Mouse (Mus musculus) midbrain, embryonic 11.5 days (tissue): Measurements from ENCODE around the gene Ptprn2. TPM values are rescaled to one million over a fixed set of nuclear protein-coding genes. Genes with fewer than 3 reads are reported as not detected.
A peak's percentile ranks its signal among the peaks of the same experiment; 100 is the strongest.

Experiments
- ATAC-seq: fragments of 200-750 bp; cut with Nextera tagmentation; 2 replicates; pipeline ENCODE4 v1.8.0; 2017; ENCODE audit warnings: moderate TSS enrichment, moderate library complexity; ENCODE audit not compliant: low FRiP score
- DNase-seq: peaks from one replicate; pipeline ENCODE4 v3.0.0; 2015; ENCODE audit warnings: low spot score; ENCODE audit errors: missing footprints
- H3K27ac ChIP-seq: fragments of 300-500 bp; sonication (generic); 2 replicates; pipeline ENCODE4 v1.5.1; 2014; ENCODE audit warnings: low read depth, low read length
- H3K27me3 ChIP-seq: fragments of 300-500 bp; sonication (generic); 2 replicates; pipeline ENCODE4 v1.6.1; 2014; ENCODE audit warnings: mild to moderate bottlenecking, low read length, moderate library complexity, mixed read lengths; ENCODE audit not compliant: control insufficient read depth, insufficient read depth
- H3K36me3 ChIP-seq: fragments of 300-500 bp; sonication (generic); 2 replicates; pipeline ENCODE4 v1.6.1; 2014; ENCODE audit warnings: mild to moderate bottlenecking, low read length, moderate library complexity, mixed read lengths; ENCODE audit not compliant: control insufficient read depth, insufficient read depth
- H3K4me1 ChIP-seq: fragments of 300-500 bp; sonication (generic); 2 replicates; pipeline ENCODE4 v1.6.1; 2014; ENCODE audit warnings: low read length; ENCODE audit not compliant: control insufficient read depth, insufficient read depth
- H3K4me2 ChIP-seq: fragments of 300-500 bp; sonication (generic); 2 replicates; pipeline ENCODE4 v1.6.1; 2014; ENCODE audit warnings: mild to moderate bottlenecking, moderate library complexity
- H3K4me3 ChIP-seq: fragments of 300-500 bp; sonication (generic); 2 replicates; pipeline ENCODE4 v1.5.1; 2014; ENCODE audit warnings: low read depth, low read length
- H3K9ac ChIP-seq: fragments of 300-500 bp; sonication (generic); 2 replicates; pipeline ENCODE4 v1.6.1; 2014; ENCODE audit warnings: low read length
- H3K9me3 ChIP-seq: fragments of 300-500 bp; sonication (generic); 2 replicates; pipeline ENCODE4 v1.6.1; 2016; ENCODE audit warnings: low read length; ENCODE audit not compliant: control insufficient read depth
- WGBS: fragments of 180-500 bp; shearing (Covaris S2); extraction: QIAGEN DNeasy Blood & Tissue Kit; methylation state at CpG from one replicate; pipeline ENCODE4 v1.1.7; 2014; 5-methylcytosine and 5-hydroxymethylcytosine counted together
- polyA plus RNA-seq: library from polyadenylated mRNA; unstranded; fragments of >200 nt; fragmentation: Nextera tagmentation; extraction: Ambion mirVana; gene quantifications from 2 replicates; pipeline ENCODE4 v1.2.1, GENCODE M21; 2014

Gene Ptprn2
- polyA plus RNA-seq, 1 experiment from 2014 or later, result 7.3 TPM

DNA sequence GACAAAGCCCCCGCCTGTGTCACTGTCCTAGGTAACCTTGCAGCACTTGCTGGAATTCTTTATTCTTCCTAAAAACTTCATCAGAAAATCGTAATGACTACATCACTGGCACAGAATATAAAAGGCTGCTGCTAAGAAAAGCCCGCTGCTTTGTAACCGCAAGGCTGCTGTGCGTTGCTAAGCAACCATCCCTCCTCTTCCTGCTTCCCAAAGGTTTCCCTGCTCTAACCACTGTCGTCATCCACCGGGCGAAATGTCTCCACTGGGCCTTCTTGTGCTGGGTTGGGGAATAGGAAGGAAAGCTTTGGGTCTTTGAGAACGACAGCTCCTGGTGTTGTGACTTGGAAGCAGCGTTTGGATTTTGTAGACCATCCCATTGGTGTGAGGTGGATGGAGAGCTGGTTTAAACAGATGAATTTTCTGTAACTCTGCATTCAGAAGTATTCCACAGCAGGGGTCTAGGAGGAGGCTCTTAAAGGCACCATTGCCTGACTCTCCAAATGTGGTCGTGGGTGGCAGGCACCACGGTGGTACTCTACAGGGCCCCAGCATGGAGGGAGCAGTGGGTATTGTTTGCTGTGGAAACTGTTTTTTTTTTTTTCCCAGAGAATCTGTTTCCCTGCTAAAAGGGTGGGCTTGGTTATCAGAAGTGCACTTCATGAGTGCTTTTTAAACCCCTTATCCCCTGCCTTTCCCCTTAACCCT, 711.4 kb downstream of the Ptprn2 start:
- DNase-seq (peak; percentile 96), ATAC-seq (peak; percentile 83)
- Histone ChIP-seq H3K4me1 (peaks cover 89% of the 10 kb centered on the region), H3K36me3 (peaks cover 11% of the 10 kb centered on the region), H3K9ac (peak overlapping the region; percentile 13; the same call in 1 of the 2 replicates), H3K27ac (peak overlapping the region; percentile 81), H3K4me2 (peak overlapping the region; percentile 39), H3K27me3 (no peaks in the 10 kb centered on the region), H3K9me3 (no peaks in the 10 kb centered on the region), H3K4me3 (no peak overlapping the region; the same call in 1 of the 2 replicates)
- WGBS, result 2% methylated on average over 12 of the region's 12 CpGs

DNA sequence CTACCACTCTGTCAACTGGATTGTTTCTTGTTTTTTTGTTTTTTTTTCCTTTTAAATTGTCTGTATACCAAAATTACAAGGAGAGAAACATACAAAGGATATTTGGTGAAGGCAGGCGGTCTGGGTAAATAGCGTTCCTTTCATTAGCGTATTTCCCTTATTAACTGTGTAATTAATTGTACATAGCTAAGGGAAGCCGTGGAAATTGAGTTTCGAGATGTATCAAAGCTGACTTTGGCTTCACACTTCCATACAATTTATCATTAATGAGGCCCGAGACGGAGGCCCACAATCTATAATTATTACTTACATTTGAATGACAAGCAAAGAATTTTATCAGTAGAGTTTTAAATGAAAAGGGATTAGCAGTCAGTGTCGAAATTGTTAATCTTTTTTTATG, 712.6 kb downstream of the Ptprn2 start:
- Histone ChIP-seq H3K4me1 (peaks cover 92% of the 10 kb centered on the region), H3K27me3 (no peaks in the 10 kb centered on the region), H3K4me3 (no peak overlapping the region), H3K36me3 (peaks cover 10% of the 10 kb centered on the region), H3K4me2 (no peak overlapping the region; the same call in 1 of the 2 replicates), H3K9me3 (no peaks in the 10 kb centered on the region), H3K9ac (no peak overlapping the region), H3K27ac (peak overlapping the region; percentile 81; the same call in 1 of the 2 replicates)
- ATAC-seq (no peak), DNase-seq (no peak)
- 44% methylated on average over 8 of the region's 8 CpGs for WGBS

DNA sequence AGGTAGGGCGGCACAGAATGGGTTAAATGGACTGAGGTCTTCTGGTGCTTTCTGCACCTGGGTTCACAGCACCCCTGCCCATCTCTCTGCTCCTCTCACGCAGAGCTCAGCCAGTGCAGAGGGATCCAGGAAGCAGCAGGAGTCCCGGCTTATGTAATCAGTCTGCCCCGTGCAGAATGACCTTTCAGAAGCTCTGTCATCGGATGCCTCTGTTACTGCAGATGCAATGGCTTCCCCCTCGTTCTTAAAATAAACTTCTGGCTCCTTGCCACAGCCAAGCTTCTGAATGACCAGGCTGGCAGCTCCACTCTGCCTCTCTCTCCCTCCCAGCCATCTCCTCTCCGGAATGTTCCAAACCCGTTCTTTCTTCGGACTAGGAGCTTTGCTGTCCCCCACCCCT, 714.6 kb downstream of the Ptprn2 start:
- DNase-seq, result peak; percentile 92
- 15% methylated on average over 9 of the region's 9 CpGs for WGBS
- ATAC-seq, result 0 out of 2 replicates have a peak, but pooled peaks have one; percentile 20
- H3K9me3 ChIP-seq, result no peaks in the 10 kb centered on the region
- no peak overlapping the region for H3K4me2 ChIP-seq
- H3K4me3 ChIP-seq, result no peak overlapping the region
- no peaks in the 10 kb centered on the region for H3K36me3 ChIP-seq
- no peaks in the 10 kb centered on the region for H3K27me3 ChIP-seq
- peak overlapping the region; percentile 36 for H3K27ac ChIP-seq
- no peak overlapping the region for H3K9ac ChIP-seq
- H3K4me1 ChIP-seq, result peaks cover 80% of the 10 kb centered on the region

- WGBS, result 52% methylated on average over 5 of the region's 5 CpGs
- H3K27ac ChIP-seq, result peak overlapping the region; percentile 36
- no peak for DNase-seq
Observed at GRCm38 (mm10) chr12:117200590-117200989, 715.1 kb downstream of the Ptprn2 start.

GRCm38 (mm10) chr12:117203506-117203905, 718.0 kb downstream of the Ptprn2 start:
- Histone ChIP-seq H3K4me2 (no peak overlapping the region), H3K9ac (no peak overlapping the region), H3K9me3 (no peaks in the 10 kb centered on the region), H3K36me3 (0 out of 2 replicates have a peak, but pooled peaks cover 2% of the 10 kb centered on the region), H3K4me3 (no peak overlapping the region), H3K4me1 (peaks cover 46% of the 10 kb centered on the region), H3K27ac (no peak overlapping the region), H3K27me3 (no peaks in the 10 kb centered on the region)
- no peak for ATAC-seq
- no peak for DNase-seq
- 64% methylated on average over 7 of the region's 7 CpGs for WGBS

More at GRCm38 (mm10) chr12:117200590-117200989, 715.1 kb downstream of the Ptprn2 start:
- H3K9me3 ChIP-seq, result no peaks in the 10 kb centered on the region
- H3K9ac ChIP-seq, result no peak overlapping the region
- 0 out of 2 replicates have a peak, but pooled peaks cover 2% of the 10 kb centered on the region for H3K36me3 ChIP-seq
- H3K4me3 ChIP-seq, result no peak overlapping the region
- no peak overlapping the region for H3K4me2 ChIP-seq
- H3K27me3 ChIP-seq, result no peaks in the 10 kb centered on the region
- peaks cover 75% of the 10 kb centered on the region for H3K4me1 ChIP-seq
- 0 out of 2 replicates have a peak, but pooled peaks have one; percentile 4 for ATAC-seq

GRCm38 (mm10) chr12:117204905-117205304, 719.4 kb downstream of the Ptprn2 start:
- H3K4me2 ChIP-seq, result no peak overlapping the region
- ATAC-seq (no peak), DNase-seq (no peak)
- no peak overlapping the region for H3K27ac ChIP-seq
- H3K9me3 ChIP-seq, result no peaks in the 10 kb centered on the region
- H3K27me3 ChIP-seq, result no peaks in the 10 kb centered on the region
- H3K4me3 ChIP-seq, result no peak overlapping the region
- peaks cover 32% of the 10 kb centered on the region for H3K4me1 ChIP-seq
- H3K9ac ChIP-seq, result no peak overlapping the region
- 0 out of 2 replicates have a peak, but pooled peaks cover 2% of the 10 kb centered on the region for H3K36me3 ChIP-seq

DNA sequence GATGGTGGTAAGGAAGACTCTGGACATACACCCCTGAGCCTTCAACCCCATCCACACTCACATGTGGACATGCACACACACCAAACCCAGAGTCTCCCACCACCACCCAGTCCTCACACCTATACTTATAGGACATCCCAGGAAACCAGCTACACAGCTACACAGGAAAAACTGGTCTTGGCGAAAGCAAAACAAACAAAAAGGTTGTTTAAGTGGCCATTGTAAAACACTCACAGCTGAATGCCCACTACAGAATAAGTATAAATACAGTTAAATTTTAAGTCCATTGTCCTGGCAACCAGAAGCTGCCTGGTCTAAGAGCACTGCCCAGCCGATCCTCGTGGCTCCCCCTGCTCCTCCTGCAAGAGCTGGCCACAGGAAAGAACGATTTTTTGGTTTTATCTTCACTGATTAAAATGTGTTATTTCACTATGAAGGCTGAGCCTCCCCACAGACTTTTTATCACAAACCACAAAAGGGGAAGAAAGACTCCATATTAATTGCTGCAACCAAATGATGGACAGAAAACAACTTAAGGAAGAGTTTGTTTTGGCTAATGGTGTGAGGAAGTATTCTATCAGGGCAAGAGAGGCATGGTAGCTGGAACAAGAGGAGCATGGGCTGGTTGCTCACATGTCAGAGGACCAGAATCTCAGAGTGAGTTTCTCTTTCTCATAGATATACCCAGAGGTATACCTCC, 722.1 kb downstream of the Ptprn2 start:
- Histone ChIP-seq H3K9ac (no peak overlapping the region), H3K27ac (no peak overlapping the region), H3K4me3 (no peak overlapping the region), H3K27me3 (no peaks in the 10 kb centered on the region), H3K4me2 (no peak overlapping the region), H3K36me3 (peaks cover 5% of the 10 kb centered on the region; the same call in 1 of the 2 replicates), H3K4me1 (peaks cover 7% of the 10 kb centered on the region), H3K9me3 (no peaks in the 10 kb centered on the region)
- DNase-seq, result no peak
- WGBS, result 81% methylated on average over 4 of the region's 4 CpGs
- no peak for ATAC-seq

- ATAC-seq (no peak), DNase-seq (no peak)
- Histone ChIP-seq H3K4me1 (no peaks in the 10 kb centered on the region), H3K9me3 (no peaks in the 10 kb centered on the region), H3K4me3 (no peak overlapping the region), H3K27me3 (no peaks in the 10 kb centered on the region), H3K4me2 (no peak overlapping the region), H3K36me3 (peaks cover 18% of the 10 kb centered on the region), H3K27ac (no peak overlapping the region), H3K9ac (no peak overlapping the region)
- 93% methylated on average over 4 of the region's 4 CpGs for WGBS
Observed at GRCm38 (mm10) chr12:117210467-117210866, 724.9 kb downstream of the Ptprn2 start.

DNA sequence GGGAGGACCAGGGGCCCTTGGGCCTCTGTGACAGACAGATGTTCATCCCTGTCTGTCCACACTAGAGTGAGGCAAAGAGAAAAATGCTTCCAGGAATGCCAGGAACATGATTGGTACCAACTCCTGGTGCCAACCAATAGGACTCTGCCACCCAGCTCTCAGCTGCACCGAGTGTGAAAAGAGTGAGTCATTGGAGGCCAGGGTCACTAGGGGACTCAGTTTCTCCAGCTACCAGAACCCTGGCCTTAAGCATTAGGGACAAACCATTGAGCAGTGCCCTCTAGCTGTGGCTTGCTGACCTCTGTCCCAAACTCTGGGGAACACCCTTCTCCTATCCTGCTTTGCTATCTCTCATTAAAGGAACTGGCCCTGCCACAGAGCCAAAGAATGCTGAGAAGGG, 728.0 kb downstream of the Ptprn2 start:
- Histone ChIP-seq H3K4me3 (no peak overlapping the region), H3K27me3 (no peaks in the 10 kb centered on the region), H3K27ac (no peak overlapping the region), H3K9ac (no peak overlapping the region), H3K4me1 (no peaks in the 10 kb centered on the region), H3K4me2 (no peak overlapping the region), H3K9me3 (no peaks in the 10 kb centered on the region), H3K36me3 (peaks cover 46% of the 10 kb centered on the region)
- ATAC-seq (no peak), DNase-seq (no peak)
- WGBS, result 75% methylated on average over 1 of the region's 1 CpGs
